Mouse (Mus musculus): ENCODE data around the gene Dcun1d4. TPM values are rescaled to one million over a fixed set of nuclear protein-coding genes. Genes with fewer than 3 reads are reported as not detected.

The Dcun1d4 gene
- polyA plus RNA-seq (2015; fragmentation: Nextera tagmentation; extraction: Ambion mirVana) = 19.3 and 20.7 TPM in 2 replicates

DNA sequence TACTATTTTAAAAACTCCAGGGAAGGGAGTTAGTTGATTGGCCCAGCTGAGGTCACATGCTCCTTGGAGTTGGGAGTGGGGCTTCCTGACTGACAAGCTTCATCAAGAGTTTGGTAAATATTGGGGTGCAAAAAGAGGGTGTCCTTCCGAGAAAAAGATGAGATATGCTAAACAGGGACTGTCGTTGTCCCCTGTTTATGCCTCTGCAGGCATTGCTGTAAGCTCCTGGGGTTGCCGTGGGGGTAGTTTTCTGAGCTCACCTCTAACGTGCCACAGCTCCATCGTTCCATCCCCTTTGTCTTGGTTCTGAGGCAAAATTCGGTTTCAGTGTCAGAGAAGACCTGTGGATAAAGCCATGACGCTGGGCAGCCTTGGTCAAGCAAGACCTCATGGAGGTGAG, at the start of gene Dcun1d4:
Gene Dcun1d4, plus strand, starts transcription at position 301 of the 400 bp plus-strand sequence.
- H3K36me3 ChIP-seq (ENCODE audit: control insufficient read depth, insufficient read depth, low read length) = no peaks in the 10 kb centered on the region
- no peak within 1 kb of the TSS for H3K27ac ChIP-seq (ENCODE audit: low read length)
- H3K27me3 ChIP-seq (ENCODE audit: control insufficient read depth, insufficient read depth, low read length) = no peaks in the 10 kb centered on the region
- no peaks in the 10 kb centered on the region for H3K4me1 ChIP-seq (ENCODE audit: control insufficient read depth, insufficient read depth, low read length)
- no peak for ATAC-seq (ENCODE audit: insufficient read depth, low FRiP score)
- H3K9me3 ChIP-seq (replicated peaks; ENCODE audit: control insufficient read depth, low read length) = no peaks in the 10 kb centered on the region
- 76% methylated on average over 7 of the region's 7 CpGs for WGBS
- no peak within 1 kb of the TSS for H3K9ac ChIP-seq (ENCODE audit: low read length)
- H3K4me2 ChIP-seq (ENCODE audit: low read depth, low read length) = no peak within 1 kb of the TSS
- H3K4me3 ChIP-seq (replicated peaks; ENCODE audit: low read length) = no peak within 1 kb of the TSS

DNA sequence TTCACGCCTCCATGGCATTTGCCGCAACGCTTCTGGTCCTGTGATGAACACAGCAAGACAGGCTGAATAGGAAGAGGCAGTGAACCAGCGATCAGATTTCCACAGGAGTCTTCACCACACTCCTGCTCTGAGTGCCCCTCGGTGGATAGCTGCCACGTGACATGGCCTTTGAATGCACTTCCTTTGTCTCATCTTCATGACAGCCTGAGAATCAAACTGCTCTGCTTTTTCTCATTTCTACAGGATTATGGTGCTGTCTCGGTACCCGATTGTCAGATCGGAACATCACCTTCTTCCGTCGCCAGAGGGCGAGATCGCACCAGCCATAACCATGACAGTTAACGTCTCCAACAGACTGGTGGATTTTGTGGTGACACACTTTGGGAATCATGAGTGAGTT, 49.2 kb upstream of the Dcun1d4 start:
- H3K4me3 ChIP-seq (replicated peaks; ENCODE audit: low read length) = no peak overlapping the region
- 22% methylated on average over 14 of the region's 14 CpGs for WGBS
- H3K9me3 ChIP-seq (replicated peaks; ENCODE audit: control insufficient read depth, low read length) = no peaks in the 10 kb centered on the region
- H3K4me1 ChIP-seq (ENCODE audit: control insufficient read depth, insufficient read depth, low read length) = peaks cover 3% of the 10 kb centered on the region; the same call in 1 of the 2 replicates
- no peaks in the 10 kb centered on the region for H3K36me3 ChIP-seq (ENCODE audit: control insufficient read depth, insufficient read depth, low read length)
- no peak overlapping the region for H3K9ac ChIP-seq (ENCODE audit: low read length)
- H3K4me2 ChIP-seq (ENCODE audit: low read depth, low read length) = no peak overlapping the region
- H3K27ac ChIP-seq (ENCODE audit: low read length) = no peak overlapping the region
- no peaks in the 10 kb centered on the region for H3K27me3 ChIP-seq (ENCODE audit: control insufficient read depth, insufficient read depth, low read length)
- peak; percentile 56; the same call in 1 of the 2 replicates for ATAC-seq (ENCODE audit: insufficient read depth, low FRiP score)

DNA sequence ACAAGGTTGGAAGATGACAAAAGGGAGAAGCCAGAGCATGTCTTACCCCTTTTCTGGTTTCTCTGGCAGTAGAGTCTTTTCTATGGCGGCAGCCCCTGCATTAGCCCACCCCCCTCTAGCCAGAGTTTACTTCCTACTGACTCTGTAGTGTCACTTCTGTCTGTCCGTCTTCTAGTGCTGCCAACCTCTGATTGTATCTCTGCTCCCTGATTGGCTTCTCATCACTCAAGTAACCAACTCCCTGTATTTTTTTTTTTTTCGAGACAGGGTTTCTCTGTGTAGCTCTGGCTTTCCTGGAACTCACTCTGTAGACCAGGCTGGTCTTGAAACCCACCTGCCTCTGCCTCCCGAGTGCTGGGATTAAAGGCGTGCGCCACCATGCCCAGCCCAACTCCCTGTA, 48.0 kb upstream of the Dcun1d4 start:
- no peaks in the 10 kb centered on the region for H3K27me3 ChIP-seq (ENCODE audit: control insufficient read depth, insufficient read depth, low read length)
- no peaks in the 10 kb centered on the region for H3K9me3 ChIP-seq (replicated peaks; ENCODE audit: control insufficient read depth, low read length)
- H3K36me3 ChIP-seq (ENCODE audit: control insufficient read depth, insufficient read depth, low read length) = no peaks in the 10 kb centered on the region
- WGBS = 79% methylated on average over 6 of the region's 6 CpGs
- no peak overlapping the region for H3K9ac ChIP-seq (ENCODE audit: low read length)
- H3K4me3 ChIP-seq (replicated peaks; ENCODE audit: low read length) = no peak overlapping the region
- no peak for ATAC-seq (ENCODE audit: insufficient read depth, low FRiP score)
- peaks cover 3% of the 10 kb centered on the region; the same call in 1 of the 2 replicates for H3K4me1 ChIP-seq (ENCODE audit: control insufficient read depth, insufficient read depth, low read length)
- no peak overlapping the region for H3K27ac ChIP-seq (ENCODE audit: low read length)
- H3K4me2 ChIP-seq (ENCODE audit: low read depth, low read length) = no peak overlapping the region

DNA sequence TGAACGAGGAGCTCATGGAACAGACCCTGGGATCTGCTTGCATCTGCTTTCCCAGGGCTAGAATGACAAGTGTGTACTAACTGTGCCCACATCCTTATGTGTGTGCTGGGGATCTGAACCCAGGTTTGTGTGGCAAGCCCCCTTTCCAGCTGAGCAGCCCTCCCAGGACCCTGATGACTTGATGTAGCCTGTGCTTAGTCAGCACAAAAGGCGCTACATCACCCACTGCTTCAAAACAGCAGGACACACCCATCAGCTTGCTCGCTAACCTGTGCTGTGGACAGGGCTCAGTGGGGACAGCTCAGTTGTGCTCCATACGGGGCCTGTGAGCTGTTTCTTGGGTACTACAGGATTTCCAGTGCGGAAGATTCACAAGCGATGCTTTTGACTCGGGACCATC, 46.0 kb upstream of the Dcun1d4 start:
- Histone ChIP-seq H3K36me3 (ENCODE audit: control insufficient read depth, insufficient read depth, low read length) (no peaks in the 10 kb centered on the region), H3K27ac (ENCODE audit: low read length) (no peak overlapping the region), H3K9ac (ENCODE audit: low read length) (no peak overlapping the region), H3K27me3 (ENCODE audit: control insufficient read depth, insufficient read depth, low read length) (no peaks in the 10 kb centered on the region), H3K4me3 (replicated peaks; ENCODE audit: low read length) (no peak overlapping the region), H3K4me1 (ENCODE audit: control insufficient read depth, insufficient read depth, low read length) (peaks cover 3% of the 10 kb centered on the region; the same call in 1 of the 2 replicates), H3K9me3 (replicated peaks; ENCODE audit: control insufficient read depth, low read length) (no peaks in the 10 kb centered on the region), H3K4me2 (ENCODE audit: low read depth, low read length) (no peak overlapping the region)
- ATAC-seq (ENCODE audit: insufficient read depth, low FRiP score) = no peak
- 74% methylated on average over 7 of the region's 7 CpGs for WGBS

DNA sequence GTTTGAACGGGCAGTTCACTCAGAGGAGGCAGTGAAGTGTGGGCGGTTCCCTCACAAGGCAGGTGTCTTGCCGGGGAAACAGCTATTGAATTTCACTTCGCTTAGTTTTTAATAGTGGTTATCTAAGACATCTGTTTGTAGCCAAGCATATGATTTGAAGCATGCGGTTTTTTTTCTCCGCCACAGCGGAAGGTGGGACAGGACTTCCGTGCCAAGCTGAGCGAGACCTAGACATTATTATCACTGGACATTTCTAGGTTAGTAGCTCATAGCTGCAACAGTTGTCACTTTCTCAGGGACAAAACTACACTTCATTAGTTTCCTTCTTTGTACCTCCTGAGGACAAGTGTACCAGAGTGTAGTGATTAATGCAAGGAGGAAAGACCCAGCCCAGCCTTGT, 38.6 kb upstream of the Dcun1d4 start:
- no peak overlapping the region for H3K27ac ChIP-seq (ENCODE audit: low read length)
- ATAC-seq (ENCODE audit: insufficient read depth, low FRiP score) = no peak
- 58% methylated on average over 9 of the region's 9 CpGs for WGBS
- H3K9ac ChIP-seq (ENCODE audit: low read length) = no peak overlapping the region
- H3K4me2 ChIP-seq (ENCODE audit: low read depth, low read length) = no peak overlapping the region
- no peaks in the 10 kb centered on the region for H3K36me3 ChIP-seq (ENCODE audit: control insufficient read depth, insufficient read depth, low read length)
- H3K9me3 ChIP-seq (replicated peaks; ENCODE audit: control insufficient read depth, low read length) = no peaks in the 10 kb centered on the region
- H3K4me3 ChIP-seq (replicated peaks; ENCODE audit: low read length) = no peak overlapping the region
- H3K4me1 ChIP-seq (ENCODE audit: control insufficient read depth, insufficient read depth, low read length) = no peaks in the 10 kb centered on the region
- H3K27me3 ChIP-seq (ENCODE audit: control insufficient read depth, insufficient read depth, low read length) = no peaks in the 10 kb centered on the region

DNA sequence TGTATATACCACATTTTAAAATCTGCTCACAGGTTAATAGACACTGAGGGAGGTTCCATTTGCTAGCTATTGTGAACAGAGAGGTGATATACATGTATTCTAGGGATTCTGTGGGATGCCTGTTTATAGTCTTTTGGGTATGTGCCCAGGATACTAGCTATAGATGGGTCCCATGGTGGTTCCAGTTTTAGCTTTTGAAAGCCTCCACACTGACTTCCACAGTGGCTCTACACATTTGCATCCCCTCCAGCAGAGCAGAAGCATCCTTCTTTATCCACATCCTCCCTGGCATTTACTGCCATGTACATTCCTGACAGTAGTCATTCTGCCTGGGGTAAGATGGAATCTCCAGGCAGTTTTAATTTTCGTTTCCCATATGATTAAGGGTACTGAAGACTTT, 30.5 kb upstream of the Dcun1d4 start:
- 0 out of 2 replicates have a peak, but pooled peaks cover 2% of the 10 kb centered on the region for H3K4me1 ChIP-seq (ENCODE audit: control insufficient read depth, insufficient read depth, low read length)
- no peaks in the 10 kb centered on the region for H3K36me3 ChIP-seq (ENCODE audit: control insufficient read depth, insufficient read depth, low read length)
- ATAC-seq (ENCODE audit: insufficient read depth, low FRiP score) = no peak
- H3K4me2 ChIP-seq (ENCODE audit: low read depth, low read length) = no peak overlapping the region
- H3K9me3 ChIP-seq (replicated peaks; ENCODE audit: control insufficient read depth, low read length) = no peaks in the 10 kb centered on the region
- WGBS = 80% methylated on average over 1 of the region's 1 CpGs
- H3K27me3 ChIP-seq (ENCODE audit: control insufficient read depth, insufficient read depth, low read length) = no peaks in the 10 kb centered on the region
- no peak overlapping the region for H3K27ac ChIP-seq (ENCODE audit: low read length)
- H3K9ac ChIP-seq (ENCODE audit: low read length) = no peak overlapping the region
- H3K4me3 ChIP-seq (replicated peaks; ENCODE audit: low read length) = no peak overlapping the region

DNA sequence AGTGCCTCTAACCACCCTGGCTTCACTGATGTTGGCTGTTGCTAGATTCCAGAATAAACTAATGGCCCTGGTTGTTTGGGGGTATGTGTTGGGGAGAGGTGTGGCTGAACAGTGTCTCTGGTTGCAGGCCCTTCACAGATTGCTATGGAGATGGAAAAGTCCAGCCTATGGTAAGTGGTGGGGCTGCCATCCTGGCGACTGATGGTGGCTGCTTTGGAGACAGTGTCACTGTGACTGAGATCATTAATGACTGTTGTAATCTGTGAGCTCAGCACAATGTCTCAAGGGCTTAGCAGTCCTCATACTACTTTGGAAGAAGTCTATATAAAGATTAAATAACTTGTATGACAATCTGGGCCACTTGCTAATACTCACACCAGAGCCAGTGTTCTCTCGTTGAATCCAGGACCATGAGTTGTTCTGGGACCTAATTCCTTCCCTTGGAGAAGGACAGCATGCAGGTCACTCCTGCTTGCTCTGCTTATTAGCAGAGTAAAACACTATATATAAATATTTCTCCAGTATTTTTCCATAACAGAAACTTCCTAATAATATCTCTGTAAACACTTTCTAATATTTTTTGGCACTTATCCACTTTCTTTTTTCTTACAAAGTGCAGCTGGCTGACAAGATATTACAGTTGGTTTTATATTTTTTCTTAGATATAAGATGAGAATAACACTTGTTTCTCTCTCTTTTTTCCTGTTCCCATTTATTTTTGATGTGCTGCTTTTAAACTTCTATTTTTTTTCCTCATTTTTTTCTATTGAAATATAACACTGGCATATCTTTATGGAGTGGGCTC, 26.1 kb upstream of the Dcun1d4 start:
- ATAC-seq (ENCODE audit: insufficient read depth, low FRiP score) = peak; percentile 50; the same call in 1 of the 2 replicates
- H3K36me3 ChIP-seq (ENCODE audit: control insufficient read depth, insufficient read depth, low read length) = no peaks in the 10 kb centered on the region
- H3K27me3 ChIP-seq (ENCODE audit: control insufficient read depth, insufficient read depth, low read length) = no peaks in the 10 kb centered on the region
- H3K4me2 ChIP-seq (ENCODE audit: low read depth, low read length) = no peak overlapping the region
- H3K4me3 ChIP-seq (replicated peaks; ENCODE audit: low read length) = no peak overlapping the region
- WGBS = 34% methylated on average over 2 of the region's 2 CpGs
- no peaks in the 10 kb centered on the region for H3K9me3 ChIP-seq (replicated peaks; ENCODE audit: control insufficient read depth, low read length)
- H3K27ac ChIP-seq (ENCODE audit: low read length) = peak overlapping the region; percentile 46; the same call in 1 of the 2 replicates
- H3K9ac ChIP-seq (ENCODE audit: low read length) = no peak overlapping the region
- 0 out of 2 replicates have a peak, but pooled peaks cover 3% of the 10 kb centered on the region for H3K4me1 ChIP-seq (ENCODE audit: control insufficient read depth, insufficient read depth, low read length)

DNA sequence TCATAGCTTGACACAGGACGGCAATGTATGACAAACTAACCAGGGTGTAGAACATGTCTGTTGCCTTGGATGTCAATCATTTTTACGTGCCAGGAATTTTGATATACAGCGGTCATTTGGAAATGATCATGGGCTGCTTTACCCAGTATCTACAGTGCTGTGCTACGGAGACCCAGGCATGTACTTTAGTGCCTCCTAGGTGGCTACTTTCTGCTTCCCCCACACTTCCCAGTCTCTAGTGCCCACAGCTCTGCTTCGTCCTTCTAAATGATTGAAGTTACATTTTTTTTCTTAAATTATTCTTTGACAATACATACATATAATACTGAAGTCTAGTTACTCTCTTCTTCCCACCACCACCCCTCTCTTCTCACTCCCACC, 25.5 kb upstream of the Dcun1d4 start:
- Histone ChIP-seq H3K27me3 (ENCODE audit: control insufficient read depth, insufficient read depth, low read length) (no peaks in the 10 kb centered on the region), H3K36me3 (ENCODE audit: control insufficient read depth, insufficient read depth, low read length) (no peaks in the 10 kb centered on the region), H3K9me3 (replicated peaks; ENCODE audit: control insufficient read depth, low read length) (no peaks in the 10 kb centered on the region), H3K4me3 (replicated peaks; ENCODE audit: low read length) (no peak overlapping the region), H3K4me2 (ENCODE audit: low read depth, low read length) (no peak overlapping the region), H3K4me1 (ENCODE audit: control insufficient read depth, insufficient read depth, low read length) (0 out of 2 replicates have a peak, but pooled peaks cover 3% of the 10 kb centered on the region), H3K27ac (ENCODE audit: low read length) (no peak overlapping the region), H3K9ac (ENCODE audit: low read length) (no peak overlapping the region)
- 65% methylated on average over 5 of the region's 5 CpGs for WGBS
- ATAC-seq (ENCODE audit: insufficient read depth, low FRiP score) = no peak
